Mouse (Mus musculus): Measurements from ENCODE around the gene Eif4g2.

DNA sequence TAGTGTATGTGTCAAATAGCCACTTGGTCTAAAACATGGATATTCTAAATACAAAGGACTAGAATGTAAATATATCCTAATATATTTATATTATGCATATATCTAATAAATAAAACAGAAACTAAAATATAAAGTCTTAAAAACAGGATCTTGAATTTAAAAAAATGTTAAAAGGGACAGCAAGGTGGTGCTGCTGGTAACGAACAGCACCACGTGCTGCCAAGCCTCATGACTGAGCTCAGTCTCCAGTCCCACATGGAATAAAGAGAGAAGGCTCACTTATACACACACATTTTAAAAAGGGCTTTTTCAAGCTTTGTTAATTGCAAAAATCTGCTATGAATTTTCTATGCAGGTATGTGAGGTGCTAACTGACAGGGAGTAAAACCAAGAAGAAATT, 1.6 kb upstream of the Eif4g2 start:
- TF ChIP-seq CTCF (IDR thresholded peaks at IDR 0.05; ENCODE audit: insufficient read depth, low read length) (no peak), POLR2A (IDR thresholded peaks at IDR 0.05; ENCODE audit: borderline replicate concordance, extremely low read depth, low read depth, low read length) (no peak)

All from lung, adult 2 months (tissue).